Mouse (Mus musculus) frontal cortex, postnatal 25 days (tissue): Measurements from ENCODE around the gene Celf2.

Source experiments
- DNase-seq, 2 experiments: peaks; one replicate each; pipeline ENCODE4 v3.0.0; 2022; ENCODE audit warnings: low spot score in 2 of 2

The Celf2 gene

DNA sequence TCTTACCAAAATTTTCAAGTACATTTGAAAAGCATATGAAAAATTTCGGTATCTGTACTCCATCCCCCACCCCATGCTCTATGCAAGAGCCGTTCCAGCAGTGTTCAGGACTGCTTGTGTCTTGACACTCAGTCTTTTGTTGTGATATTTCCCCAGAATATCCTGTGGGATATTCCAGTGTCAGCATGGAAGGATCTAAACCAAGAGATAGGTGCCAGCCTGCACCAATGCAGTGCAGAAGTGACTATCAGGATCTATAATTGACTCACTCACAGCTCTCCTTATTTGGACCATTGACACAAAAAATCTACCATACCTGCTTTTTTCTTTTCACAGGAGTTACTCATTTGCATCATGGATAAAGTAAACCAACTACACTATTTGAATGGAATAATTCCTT, 116.9 kb downstream of the Celf2 start:
- DNase-seq = no peak

DNA sequence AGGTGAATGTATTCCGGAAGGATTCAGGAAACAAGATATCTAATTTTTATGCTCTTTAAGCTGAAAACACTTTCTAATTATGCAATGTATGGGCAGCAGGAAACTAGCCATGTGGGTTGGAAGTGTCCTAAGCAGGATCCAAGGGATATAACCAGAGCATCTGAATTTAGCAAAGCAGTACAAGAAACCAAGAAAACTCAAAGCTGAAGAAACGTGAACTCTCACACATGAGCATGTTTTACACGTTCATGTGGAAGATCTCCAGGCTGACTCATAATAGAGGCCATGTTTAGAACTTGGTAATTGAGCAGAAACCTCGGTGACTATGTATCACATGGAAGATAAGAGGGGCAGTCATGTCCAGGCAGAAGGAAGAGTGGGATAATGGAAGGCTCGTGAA, 120.1 kb downstream of the Celf2 start:
- no peak for DNase-seq

DNA sequence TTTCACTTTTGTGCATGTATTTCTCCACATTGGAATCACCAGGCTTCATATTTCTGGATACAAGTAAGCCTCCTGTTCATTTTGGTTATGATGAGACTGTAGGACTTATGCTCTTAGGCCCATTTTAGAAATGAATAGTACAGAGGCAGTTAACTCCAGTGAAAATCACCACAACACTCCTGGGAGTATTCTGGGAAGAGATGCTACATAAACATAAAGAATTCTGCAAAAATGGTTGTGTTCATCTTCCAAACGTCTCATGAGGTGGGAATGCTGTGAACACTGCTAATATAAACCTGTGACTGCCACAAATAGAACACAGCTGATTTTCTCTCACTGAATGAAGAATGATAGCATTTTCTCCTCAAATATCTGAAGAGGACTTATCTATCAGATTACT, 130.6 kb downstream of the Celf2 start:
- no peak for DNase-seq

DNA sequence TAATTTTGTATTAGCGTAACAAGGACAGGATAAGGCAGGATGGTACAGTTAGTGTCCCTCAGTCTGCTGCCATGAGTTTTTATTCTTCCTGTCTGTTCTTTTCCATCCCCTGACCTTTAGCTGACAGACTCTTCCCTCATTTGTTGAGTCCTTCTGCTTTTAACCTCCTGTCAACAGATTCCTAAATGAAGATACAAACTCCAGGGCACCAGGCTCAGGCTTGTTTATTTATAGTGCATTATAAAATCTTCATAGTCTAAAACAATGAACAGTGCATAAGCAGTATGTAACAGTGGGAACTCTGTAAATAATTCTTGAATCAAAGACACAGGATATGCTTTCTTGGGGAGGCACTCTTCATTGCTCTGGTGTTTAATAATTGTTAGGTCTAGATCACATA, 131.5 kb downstream of the Celf2 start:
- no peak for DNase-seq

DNA sequence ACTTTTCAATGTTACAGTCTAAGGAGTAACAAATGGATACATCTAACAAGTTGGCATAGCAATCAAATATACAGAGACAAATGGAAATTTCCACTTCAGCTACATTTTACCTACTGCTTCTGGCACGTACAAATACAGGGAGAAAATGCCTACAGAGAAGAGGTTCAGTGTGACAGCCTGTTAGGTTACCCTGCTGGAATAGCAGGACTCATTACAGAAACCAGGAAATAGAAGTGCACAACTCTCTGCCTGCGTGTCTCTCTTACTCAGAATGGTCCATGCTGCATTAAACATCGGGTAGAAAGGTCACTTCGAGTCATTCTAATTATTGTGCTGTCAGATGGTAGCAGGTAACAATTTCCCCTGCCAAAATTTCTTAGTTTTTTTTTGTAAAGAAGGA, 141.6 kb downstream of the Celf2 start:
- DNase-seq = no peak

DNA sequence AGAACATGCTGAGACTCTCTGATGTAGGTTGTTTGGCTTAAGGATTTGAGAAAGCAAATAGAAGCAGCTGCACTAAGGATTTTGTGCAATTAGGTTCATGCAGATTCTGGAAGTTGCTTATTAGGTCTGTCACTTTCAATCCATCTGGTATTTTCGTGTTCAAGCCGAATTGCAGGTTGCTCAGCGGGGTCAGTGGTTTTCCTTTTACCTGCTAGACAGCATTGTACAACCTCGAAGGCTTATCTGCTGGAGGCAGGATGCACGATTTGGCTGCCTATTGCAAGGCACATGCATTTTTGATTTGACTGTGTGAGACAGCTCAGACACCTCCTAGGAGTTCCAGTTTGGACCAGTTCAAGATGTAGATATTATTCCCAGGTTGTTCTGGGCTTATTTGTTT, 149.8 kb downstream of the Celf2 start:
- no peak for DNase-seq

DNA sequence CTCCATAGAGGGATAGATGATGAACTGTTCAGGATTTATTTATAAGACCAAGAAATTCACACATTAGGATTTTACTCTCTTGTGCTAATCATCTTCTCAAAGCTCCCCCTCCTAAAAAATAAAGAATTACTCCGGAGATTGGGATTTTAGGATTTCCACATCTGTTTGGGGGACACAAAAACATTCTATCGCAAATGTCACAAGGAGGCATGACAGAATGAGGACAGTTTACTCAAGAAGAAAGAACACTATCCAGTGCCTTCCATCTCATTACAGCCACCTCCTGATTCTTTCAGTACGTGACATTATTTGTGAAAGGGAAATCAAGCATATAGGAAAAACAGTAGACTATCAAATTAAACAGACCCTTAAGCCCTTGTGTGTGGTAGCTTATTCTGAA, 150.5 kb downstream of the Celf2 start:
- DNase-seq = no peak

DNA sequence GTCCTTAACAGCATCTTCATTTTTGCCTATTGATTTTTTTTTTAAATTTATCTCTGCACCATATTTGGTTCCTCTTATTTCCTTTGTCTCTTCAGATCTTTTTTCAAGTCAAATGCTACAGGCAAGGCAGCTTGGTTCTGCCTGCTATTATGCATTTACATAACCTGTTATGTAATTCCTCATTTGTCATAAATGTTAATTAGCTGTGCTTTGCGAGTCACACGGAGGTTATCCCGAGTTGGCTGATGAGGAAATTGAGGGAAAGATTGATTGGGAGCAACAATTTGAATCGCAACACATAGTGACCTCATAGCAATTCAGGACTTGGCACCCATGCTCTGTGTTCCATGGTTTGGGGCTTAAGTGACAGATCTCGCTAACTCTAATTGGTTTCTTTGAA, 158.1 kb downstream of the Celf2 start:
- DNase-seq = no peak

DNA sequence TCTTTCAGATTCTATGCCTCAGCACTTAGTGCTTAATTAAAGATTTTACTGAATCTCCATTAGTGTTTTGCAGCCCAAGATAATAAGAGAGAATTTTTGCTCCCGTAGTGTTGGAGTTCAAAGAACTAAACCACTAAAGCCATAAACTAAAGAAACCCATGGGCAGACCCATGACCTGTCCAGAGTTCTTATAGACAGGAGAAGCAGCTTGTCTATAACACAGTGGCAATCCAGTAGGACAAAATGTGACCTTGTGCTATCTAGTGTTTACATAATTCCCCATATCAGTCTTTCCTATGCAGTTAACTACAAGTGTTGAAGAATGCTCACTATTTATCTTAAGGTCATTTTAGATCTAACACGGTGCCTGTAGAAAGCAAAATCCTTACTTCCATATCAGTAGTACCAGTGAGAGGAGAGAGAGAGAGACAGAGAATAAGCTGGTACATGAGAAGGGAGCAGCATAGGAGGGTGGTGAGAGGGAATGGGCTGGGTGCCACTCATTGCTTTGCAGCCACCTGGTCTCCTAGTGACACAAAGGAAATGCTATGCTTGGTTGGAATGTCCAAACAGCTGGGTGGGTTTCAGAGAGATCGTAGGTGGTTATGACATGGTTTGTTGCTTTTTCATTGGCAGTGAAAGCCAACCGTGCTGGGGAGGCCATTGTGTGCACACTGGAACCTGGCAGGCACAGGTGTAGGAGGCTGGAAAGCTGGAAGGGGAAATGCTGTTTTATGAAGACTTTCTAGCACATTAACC, 162.5 kb downstream of the Celf2 start:
- DNase-seq = no peak

DNA sequence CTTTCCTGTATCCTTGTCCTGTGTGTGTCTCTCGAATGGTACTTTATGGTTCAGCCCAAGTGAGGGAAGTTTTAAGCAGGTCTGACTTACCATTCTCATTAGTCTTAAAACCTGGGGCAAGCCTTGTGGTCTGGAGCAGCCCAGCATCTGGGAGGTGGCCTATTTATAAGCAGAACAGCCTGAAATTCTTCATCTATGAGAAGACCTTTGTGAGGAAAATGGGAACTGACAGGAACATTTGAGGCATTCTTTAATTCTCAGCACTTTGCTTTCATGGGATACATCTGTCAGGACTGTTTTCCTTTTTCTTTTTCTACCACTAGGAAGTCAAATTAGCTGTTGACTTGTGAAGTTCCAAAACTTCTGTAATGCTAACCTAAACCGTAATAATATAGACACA, 164.4 kb downstream of the Celf2 start:
- DNase-seq = no peak

DNA sequence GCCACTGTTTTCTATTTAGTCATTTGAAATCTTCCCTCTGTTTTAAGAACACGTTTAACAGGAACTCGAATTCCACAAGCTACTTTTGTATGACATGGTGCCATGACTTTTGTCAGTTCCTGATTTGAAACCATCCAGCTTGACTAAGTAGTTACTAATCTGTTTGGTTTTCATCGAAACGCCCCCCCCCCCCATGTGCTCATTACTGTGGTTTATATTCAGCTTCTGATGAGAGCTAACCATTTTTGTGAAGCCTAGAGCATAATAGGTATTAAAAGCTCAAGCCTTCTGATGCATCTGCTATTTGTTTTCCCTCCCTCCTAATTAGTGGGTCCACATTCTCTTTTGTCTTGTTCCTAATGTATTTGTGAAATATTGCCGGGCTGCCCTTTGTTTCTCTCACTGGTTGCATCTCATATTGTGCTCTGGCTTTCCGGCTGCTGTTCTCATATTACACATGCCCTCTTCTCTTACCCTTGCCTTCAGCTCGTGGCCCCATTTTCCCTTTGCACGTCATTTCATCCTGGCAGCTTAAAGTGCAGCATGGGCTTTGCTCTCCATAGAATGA, 166.4 kb downstream of the Celf2 start:
- DNase-seq = no peak

DNA sequence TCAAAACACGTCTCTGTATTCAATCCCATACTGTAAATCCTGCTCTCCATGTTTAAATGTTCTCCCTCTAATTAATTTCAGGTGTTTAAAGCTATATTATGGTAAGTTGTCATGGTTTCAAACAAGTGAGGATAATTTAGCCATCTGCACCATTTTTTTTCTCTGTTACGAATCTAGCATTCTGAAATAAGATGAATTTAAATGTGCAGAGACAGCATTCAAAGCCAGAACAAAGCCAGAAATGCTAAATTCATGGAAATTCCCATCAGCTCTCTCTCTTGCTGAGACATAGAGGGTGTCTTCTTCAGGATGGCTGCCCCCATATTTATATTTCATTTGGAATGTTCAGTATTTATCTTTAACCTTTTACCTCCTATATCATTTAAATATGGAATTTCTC, 174.5 kb downstream of the Celf2 start:
- no peak for DNase-seq

DNA sequence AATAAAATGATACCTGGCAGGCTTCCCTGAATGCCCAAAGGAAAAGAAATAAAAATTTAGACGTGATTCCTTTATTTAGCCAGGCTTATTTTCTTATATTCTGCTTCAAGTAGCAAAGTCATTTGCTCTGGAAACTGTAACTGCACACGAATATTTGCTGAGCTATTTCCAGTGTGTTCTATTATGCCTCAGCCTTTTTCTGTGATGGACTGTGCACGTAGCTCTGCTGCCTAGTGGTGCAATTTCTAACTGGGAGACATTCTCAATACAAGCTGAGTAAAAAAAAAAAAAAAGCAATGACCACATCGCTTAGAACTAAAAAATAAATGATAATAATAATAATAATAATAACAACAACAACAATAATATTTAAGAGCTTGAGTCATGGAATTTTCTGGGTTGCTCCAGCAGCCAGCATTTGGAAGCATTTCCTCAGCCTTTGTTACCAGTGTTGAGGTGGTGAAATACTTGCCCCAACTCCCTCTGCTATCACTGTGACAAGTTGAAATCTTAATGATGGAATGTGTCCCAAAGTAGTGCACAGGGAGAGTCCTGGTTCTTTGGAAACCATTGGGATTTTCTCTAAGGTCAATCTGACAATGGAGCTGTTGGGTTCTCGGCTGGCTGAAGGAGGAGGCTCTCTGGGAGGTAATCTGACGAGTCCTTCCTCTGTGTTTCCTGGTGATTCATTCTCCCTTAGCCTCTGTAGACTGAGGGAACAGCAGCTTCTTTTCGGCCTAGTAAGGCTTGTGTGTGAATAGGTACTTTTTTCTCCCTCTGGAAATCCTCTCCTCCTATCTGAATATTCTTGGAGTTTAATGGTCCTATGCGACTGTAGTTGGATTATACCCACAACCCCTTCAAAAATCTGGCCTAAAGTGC, 181.1 kb downstream of the Celf2 start:
- no peak for DNase-seq

DNA sequence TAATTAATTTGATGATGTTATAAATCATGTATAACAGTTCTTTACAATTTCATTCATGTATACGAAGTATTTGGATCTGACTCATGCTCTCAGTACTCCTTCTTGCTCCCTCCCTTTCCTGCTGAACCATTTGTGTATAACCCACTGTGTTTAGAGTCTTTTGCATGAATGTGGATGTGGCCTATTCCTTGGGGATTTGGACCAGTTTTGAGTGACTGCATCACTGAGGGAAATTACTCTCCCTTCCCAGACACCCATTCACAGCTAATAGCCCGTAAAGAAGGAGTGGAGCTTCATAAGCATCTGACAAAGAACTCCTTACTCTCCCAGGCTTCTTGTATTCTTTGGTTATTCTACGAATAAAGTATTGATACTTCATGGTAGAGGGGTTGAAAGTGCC, 189.6 kb downstream of the Celf2 start:
- no peak for DNase-seq

DNA sequence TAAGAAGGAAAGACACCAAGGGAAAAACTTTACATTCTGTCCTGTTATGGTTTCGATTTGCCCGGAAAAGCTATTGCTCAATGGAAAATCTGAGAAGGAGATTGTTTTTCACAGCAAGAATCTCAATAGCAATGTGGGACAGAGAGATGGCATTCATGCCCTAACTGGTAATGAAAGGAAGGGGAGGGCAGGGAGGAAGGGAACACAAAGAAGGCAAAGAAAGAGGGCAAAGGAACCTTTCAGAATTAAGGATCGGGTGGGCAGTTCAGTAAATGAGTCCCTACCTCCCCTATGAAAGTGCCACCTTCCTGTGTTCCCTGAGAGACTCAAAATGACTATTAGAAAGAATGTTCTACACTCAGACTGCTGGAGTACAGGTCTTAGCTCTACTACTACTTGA, 197.6 kb downstream of the Celf2 start:
- DNase-seq = peak in 1 of 2 experiments; percentile 3

DNA sequence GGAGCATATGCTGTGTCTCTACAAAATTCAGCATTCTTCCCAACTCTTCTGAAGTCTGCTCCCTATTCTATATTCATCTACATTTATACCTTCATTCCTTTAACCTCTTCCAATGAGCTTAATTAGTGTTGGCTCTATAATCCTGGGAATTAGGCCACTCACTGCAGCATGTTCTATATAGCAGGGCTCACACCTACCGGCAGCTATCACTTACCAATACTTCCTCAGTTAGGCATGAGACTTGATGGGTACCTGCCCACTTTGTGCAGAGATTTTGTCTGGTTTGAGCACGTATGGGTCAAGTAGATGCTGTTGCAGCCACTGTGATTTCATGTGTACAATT, 198.6 kb downstream of the Celf2 start:
- DNase-seq = no peak

DNA sequence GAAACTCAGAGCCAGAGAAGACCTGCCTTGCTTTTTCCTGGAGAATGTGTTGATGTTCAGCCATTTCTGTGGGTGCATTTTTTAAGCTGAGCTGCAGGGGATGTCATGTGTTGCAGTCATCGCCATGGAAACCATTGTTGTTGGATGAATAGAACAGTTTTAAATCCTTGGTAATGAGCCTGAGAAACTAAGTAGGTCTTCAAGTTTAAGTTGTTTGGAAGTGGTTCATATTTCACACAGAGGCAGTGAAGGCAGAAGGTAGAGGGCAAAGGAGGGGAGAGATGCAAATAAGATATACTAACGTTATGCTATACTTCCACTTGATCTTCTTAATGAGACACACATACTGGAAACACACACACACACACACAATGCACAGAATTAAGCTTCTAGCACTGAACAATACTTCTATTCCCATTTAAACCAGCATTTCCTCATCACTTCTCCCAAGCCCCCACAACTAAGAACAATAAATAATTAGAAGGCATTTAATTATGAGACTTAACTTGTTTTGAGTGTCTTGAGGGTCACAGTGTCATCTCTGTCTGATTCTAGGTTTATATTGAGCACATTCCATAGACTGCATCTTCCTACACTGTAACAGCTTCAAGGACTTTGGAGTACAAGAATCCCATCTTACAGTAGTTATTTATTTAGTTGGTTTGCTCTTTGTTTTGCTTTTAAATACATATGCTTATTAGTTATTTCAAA, 199.1 kb downstream of the Celf2 start:
- DNase-seq = no peak

DNA sequence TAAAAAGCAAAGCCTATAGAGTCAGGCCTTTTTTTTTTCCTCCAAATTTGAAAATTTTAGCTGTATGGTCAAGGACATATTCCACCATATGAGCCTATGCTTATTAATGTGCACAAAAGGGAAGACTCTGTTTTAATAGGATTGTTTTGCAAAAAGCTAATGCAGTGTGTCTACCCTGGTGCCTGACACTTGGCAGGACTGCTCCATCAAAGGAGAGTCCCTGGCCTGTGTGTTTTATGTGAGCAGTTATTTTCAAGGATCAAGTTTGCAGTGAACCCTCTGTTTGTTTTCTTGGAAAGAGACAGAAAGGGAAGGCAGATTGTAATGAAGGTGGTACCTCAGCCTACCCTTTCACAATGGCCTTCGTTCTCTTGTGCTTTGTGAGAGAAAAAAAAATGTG, 200.0 kb downstream of the Celf2 start:
- DNase-seq = no peak

DNA sequence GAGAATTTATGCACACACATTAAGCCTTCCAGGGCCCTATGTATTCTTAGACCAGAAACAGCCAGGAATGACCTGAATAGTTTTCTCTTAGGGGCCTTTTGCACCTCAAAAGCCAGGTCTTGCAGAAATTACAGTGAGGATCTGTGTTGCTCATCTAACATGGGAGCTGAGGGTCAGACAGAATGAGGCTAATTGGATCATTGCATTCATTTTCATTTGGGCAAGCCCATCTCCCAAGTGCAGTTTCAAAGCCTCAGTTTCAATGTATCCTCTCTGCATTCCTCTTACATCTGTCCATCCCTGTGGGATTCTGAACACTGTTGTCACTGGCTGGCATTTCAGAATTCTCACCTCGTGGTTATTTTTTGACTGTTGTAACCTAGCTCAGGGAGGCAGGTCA, 200.6 kb downstream of the Celf2 start:
- DNase-seq = no peak

DNA sequence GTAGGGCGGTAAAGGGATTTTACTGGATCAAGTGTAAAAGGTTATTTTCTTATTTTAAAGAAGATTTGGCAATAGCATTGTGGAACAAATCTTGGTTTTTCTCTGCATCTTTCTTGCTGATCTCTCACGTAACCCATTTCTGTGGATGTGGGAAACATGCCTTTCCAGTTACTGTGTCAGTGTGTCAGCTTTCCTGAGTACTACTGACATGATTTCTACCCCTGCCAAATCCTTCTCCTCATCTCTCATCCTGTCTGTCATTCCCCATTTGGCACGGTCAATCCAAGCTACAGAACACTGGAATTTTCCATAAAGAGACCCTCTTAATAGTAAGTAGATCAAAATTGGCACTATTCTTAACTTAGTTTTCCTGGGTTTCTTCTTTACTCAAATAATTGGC, 221.9 kb downstream of the Celf2 start:
- DNase-seq = no peak

DNA sequence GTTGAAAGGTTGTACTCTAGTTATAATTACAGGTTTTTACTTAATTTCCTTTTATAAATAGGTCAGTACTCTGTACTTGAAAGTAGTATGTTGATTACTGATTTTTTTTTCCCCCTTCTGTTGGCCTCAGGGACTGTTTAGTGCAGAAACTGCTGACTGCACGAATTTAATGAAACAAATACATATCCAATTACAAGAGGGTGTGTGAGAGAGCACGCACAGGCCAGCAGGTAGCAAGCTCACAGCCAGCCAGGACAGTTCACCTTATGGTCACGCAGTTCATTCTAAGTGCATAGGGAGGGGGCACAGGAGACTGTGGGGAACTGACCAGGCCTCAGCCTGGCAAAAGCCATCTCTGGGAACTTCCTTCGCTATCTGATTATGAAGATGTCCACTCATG, 236.1 kb downstream of the Celf2 start:
- no peak for DNase-seq

DNA sequence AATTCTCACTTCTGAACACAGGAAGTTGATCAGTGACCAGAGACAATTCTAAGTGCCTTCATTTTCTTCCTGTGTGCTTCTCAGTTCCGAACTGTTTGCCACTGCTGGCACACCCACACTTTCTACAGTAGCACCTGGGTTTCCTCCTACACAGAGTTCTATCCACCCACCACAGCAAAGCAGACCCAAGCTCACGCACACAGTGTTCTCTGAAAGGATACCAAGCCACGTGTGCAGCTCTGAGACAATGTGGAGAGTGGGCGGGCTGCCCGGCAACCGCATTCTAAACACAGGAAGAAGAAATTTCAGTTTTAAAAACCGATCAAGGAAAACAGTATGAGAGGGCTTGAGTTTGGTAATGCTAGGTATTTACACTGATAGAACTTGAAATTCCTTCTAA, 239.3 kb downstream of the Celf2 start:
- DNase-seq = peak; percentile 45 to 66
